Mouse (Mus musculus) thymus, postnatal 36 days (tissue): Measurements from ENCODE around the gene Tmem190.
"Not testable (repeated sequence)": the region's sequence is repeated elsewhere in the genome, so short reads cannot be mapped to it uniquely, and the experiment has no call there.

Source experiments
- DNase-seq, 2 experiments: peaks; one replicate each; pipeline ENCODE4 v3.0.0; 2022; ENCODE audit warnings: mixed read lengths in 2 of 2

Gene Tmem190

GRCm38 (mm10) chr7:4776861-4777830 is 5.6 kb upstream of the Tmem190 start:
- peak; percentile 29 to 52 for DNase-seq

- DNase-seq: no peak
These were observed 4.7 kb upstream of the Tmem190 start for GRCm38 (mm10) chr7:4777851-4778637.

GRCm38 (mm10) chr7:4779921-4780320 is 2.8 kb upstream of the Tmem190 start:
- no peak for DNase-seq

- no peak for DNase-seq
These were observed 607 bp upstream of the Tmem190 start for GRCm38 (mm10) chr7:4782130-4782529.

GRCm38 (mm10) chr7:4783667-4784268 is 1.0 kb downstream of the Tmem190 start:
- no peak for DNase-seq

GRCm38 (mm10) chr7:4788499-4789435 is 6.0 kb downstream of the Tmem190 start:
- DNase-seq: peak; percentile 38 to 39

GRCm38 (mm10) chr7:4789436-4789935 is 6.7 kb downstream of the Tmem190 start, which contains the start of gene Tmem238:
Gene Tmem238, minus strand, starts transcription at chr7:4789656.
- DNase-seq: peak; percentile 19 to 32

- peak; percentile 91 to 95 for DNase-seq
These were observed 9.8 kb downstream of the Tmem190 start, which contains the start of gene Rpl28 for GRCm38 (mm10) chr7:4792278-4793212. Gene Rpl28, plus strand, starts transcription at chr7:4792874.

- not testable (repeated sequence) for DNase-seq
These were observed 10.5 kb downstream of the Tmem190 start for GRCm38 (mm10) chr7:4793248-4793647.

GRCm38 (mm10) chr7:4793674-4794073 is 10.9 kb downstream of the Tmem190 start:
- no peak for DNase-seq

- DNase-seq: no peak
These were observed 12.0 kb downstream of the Tmem190 start for GRCm38 (mm10) chr7:4794631-4795168.

- no peak for DNase-seq
These were observed 13.2 kb downstream of the Tmem190 start for GRCm38 (mm10) chr7:4795767-4796433.

- no peak for DNase-seq
These were observed 19.5 kb downstream of the Tmem190 start for GRCm38 (mm10) chr7:4802247-4802646.

GRCm38 (mm10) chr7:4806716-4807115 is 24.0 kb downstream of the Tmem190 start:
- DNase-seq: no peak

- not testable (repeated sequence) for DNase-seq
These were observed 28.4 kb downstream of the Tmem190 start for GRCm38 (mm10) chr7:4811131-4811530.

GRCm38 (mm10) chr7:4811842-4812302 is 29.1 kb downstream of the Tmem190 start:
- DNase-seq: no peak

GRCm38 (mm10) chr7:4812303-4813104 is 29.8 kb downstream of the Tmem190 start, which contains the start of gene Ube2s:
Gene Ube2s, minus strand, starts transcription at chr7:4812590.
- peak; percentile 98 to 99 for DNase-seq

GRCm38 (mm10) chr7:4813105-4813791 is 30.5 kb downstream of the Tmem190 start:
- peak in 1 of 2 experiments; percentile 12 for DNase-seq
